ENCODE assay signal across 8 mouse cellular contexts in the genomic region with DNA sequence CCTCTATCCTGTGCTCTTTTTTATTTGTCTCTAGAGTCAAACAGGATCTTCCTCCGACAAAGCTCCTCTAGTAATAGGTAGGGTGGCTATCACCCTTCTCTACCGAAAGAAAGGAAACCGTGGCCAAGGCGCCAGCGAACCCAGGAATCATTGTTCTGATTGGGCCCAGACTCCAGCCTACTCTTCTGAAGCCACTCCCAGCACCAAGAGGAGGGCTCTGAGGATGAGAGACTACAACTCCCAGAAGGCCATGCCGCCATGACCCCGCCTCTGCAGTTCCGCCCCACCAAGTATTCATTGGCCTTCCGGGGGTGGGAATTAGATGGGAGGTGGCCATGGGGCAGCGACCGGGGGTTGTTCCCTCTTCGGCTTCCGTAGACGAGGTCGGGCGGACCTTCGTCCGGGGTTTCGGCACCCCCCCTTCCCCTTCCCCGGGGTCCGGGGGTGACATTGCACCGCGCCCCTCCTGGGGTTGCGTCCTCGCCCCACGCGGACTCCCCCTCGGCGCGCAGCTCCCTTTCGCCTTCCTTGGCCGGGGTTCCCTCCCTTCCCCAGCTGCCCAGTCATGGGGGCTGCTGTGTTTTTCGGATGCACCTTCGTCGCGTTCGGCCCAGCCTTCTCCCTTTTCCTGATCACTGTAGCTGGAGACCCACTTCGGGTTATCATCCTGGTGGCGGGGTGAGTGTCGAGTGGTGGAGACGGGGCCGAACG. TPM values are rescaled to one million over a fixed set of nuclear protein-coding genes. Genes with fewer than 3 reads are reported as not detected.
DNase-seq lines count a peak whose midpoint lies in the region; ATAC-seq and TF ChIP-seq lines count a peak whose summit lies in the region.
"Not testable (repeated sequence)": the region's sequence is repeated elsewhere in the genome, so short reads cannot be mapped to it uniquely, and the experiment has no call there.

A gene (plus strand): TSS at position 364 of the 711 bp plus-strand sequence.

- H3K9ac ChIP-seq in hindbrain, embryonic 14.5 days: peak within 1 kb of the TSS; percentile 88

- not testable (repeated sequence) for TF ChIP-seq CTCF in Patski (IDR thresholded peaks at IDR 0.05)

- H3K9me3 ChIP-seq in hindbrain, embryonic 14.5 days (ENCODE audit: control insufficient read depth, low read length): not testable (repeated sequence)

- H3K27ac ChIP-seq in hindbrain, embryonic 14.5 days: peak within 1 kb of the TSS; percentile 71

- in situ Hi-C loops in Patski (cut with MboI; ENCODE audit: low pct_unique_long_range_greater_than_20kb): not testable (repeated sequence)

- H3K4me3 ChIP-seq in hindbrain, embryonic 14.5 days (replicated peaks; ENCODE audit: low read length): peak within 1 kb of the TSS; percentile 73

- H3K4me2 ChIP-seq in hindbrain, embryonic 14.5 days (replicated peaks): peak within 1 kb of the TSS; percentile 93

- peak; percentile 96 for DNase-seq in Patski (ENCODE audit: low read depth, low spot score)
- peak; percentile 95 for DNase-seq in cerebellum, postnatal 14 days
- peak; percentile 80 to 88 for DNase-seq in frontal cortex, postnatal 25 days (ENCODE audit: low spot score in 2 of 2)
- DNase-seq in hindbrain, embryonic 14.5 days (ENCODE audit: low spot score): peak; percentile 92
- DNase-seq in left cerebral cortex, adult 11 months (ENCODE audit: low spot score): peak; percentile 95
- peak; percentile 97 to 99 for DNase-seq in lung, postnatal 4 days
- DNase-seq in retina, postnatal 7 days (ENCODE audit: low read depth, low spot score): peak; percentile 92
- DNase-seq in urinary bladder, adult 2 months (ENCODE audit: low spot score): peak; percentile 84

- H3K4me1 ChIP-seq in hindbrain, embryonic 14.5 days (replicated peaks; ENCODE audit: control insufficient read depth, insufficient read depth, low read length): not testable (repeated sequence)

- not testable (repeated sequence) for H3K27me3 ChIP-seq in Patski; hindbrain, embryonic 14.5 days (ENCODE audit: control insufficient read depth, insufficient read depth, low read length)

- CTCF ChIA-PET in Patski (lab: Charles Lee): interaction anchor here (1.5 to 1.6 kb wide), 3 partner anchors 8 to 12 kb away, joined by 4 to 8 read pairs (median 4); no protein-coding TSS in a partner anchor

- under 1% methylated on average over 24 of the region's 43 CpGs for WGBS in hindbrain, embryonic 14.5 days

- ATAC-seq in Patski: peak; percentile 91
- peak; percentile 98 for ATAC-seq in hindbrain, embryonic 14.5 days (ENCODE audit: low FRiP score)

- POLR2A ChIA-PET in Patski (lab: Charles Lee): interaction anchor here (1.6 to 2.9 kb wide), 2 partner anchors 12 kb away, joined by 5 to 16 read pairs; a partner anchor contains a TSS

- H3K36me3 ChIP-seq in hindbrain, embryonic 14.5 days (replicated peaks; ENCODE audit: control insufficient read depth, insufficient read depth): not testable (repeated sequence)

RNA-seq across cellular contexts. Expression of the gene that starts here (rescaled TPM):
- polyA plus RNA-seq in Patski (2021): 297 TPM
- 34.9 and 38.6 TPM in 2 replicates for polyA plus RNA-seq in hindbrain, embryonic 14.5 days (2014; fragmentation: Nextera tagmentation; extraction: Ambion mirVana)
- polyA plus RNA-seq in urinary bladder, adult 2 months (2012; rRNA removed): 84.0 and 96.2 TPM in 2 replicates

Comparison
In these comparisons a context has a peak if more than half of its experiments do, and no peak if none do; other contexts are left out.
1. Peak in every context shown above with its lines: DNase-seq, ATAC-seq, H3K4me3 ChIP-seq and H3K27ac ChIP-seq.